Mouse (Mus musculus): ENCODE measurements around the gene Nabp2. TPM values are rescaled to one million over a fixed set of nuclear protein-coding genes. Genes with fewer than 3 reads are reported as not detected.

Nabp2 gene
- polyA plus RNA-seq, 1 experiment = 23.4 TPM

GRCm38 (mm10) chr10:128396716-128397264 lies 14.5 kb downstream of the Nabp2 start:
- H3K4me1 ChIP-seq (ENCODE audit: control insufficient read depth, insufficient read depth, low read length) = no peaks in the 10 kb centered on the region
- H3K4me3 ChIP-seq (replicated peaks; ENCODE audit: extremely low read depth, low read depth, low read length) = no peak overlapping the region
- no peak for DNase-seq
- TF ChIP-seq CTCF (IDR thresholded peaks at IDR 0.05; ENCODE audit: insufficient read depth, low read length) (no peak), POLR2A (IDR thresholded peaks at IDR 0.05; ENCODE audit: borderline replicate concordance, extremely low read depth, low read depth, low read length) (no peak)
- WGBS = 69% methylated on average over 10 of the region's 10 CpGs

GRCm38 (mm10) chr10:128396017-128396673 lies 15.1 kb downstream of the Nabp2 start:
- WGBS = 59% methylated on average over 11 of the region's 11 CpGs
- DNase-seq = no peak
- TF ChIP-seq POLR2A (IDR thresholded peaks at IDR 0.05; ENCODE audit: borderline replicate concordance, extremely low read depth, low read depth, low read length) (no peak), CTCF (IDR thresholded peaks at IDR 0.05; ENCODE audit: insufficient read depth, low read length) (no peak)
- Histone ChIP-seq H3K4me1 (ENCODE audit: control insufficient read depth, insufficient read depth, low read length) (no peaks in the 10 kb centered on the region), H3K4me3 (replicated peaks; ENCODE audit: extremely low read depth, low read depth, low read length) (no peak overlapping the region)

GRCm38 (mm10) chr10:128391850-128392249 lies 19.4 kb downstream of the Nabp2 start:
- H3K4me1 ChIP-seq (ENCODE audit: control insufficient read depth, insufficient read depth, low read length) = no peaks in the 10 kb centered on the region
- DNase-seq = no peak
- TF ChIP-seq POLR2A (IDR thresholded peaks at IDR 0.05; ENCODE audit: borderline replicate concordance, extremely low read depth, low read depth, low read length) (no peak), CTCF (IDR thresholded peaks at IDR 0.05; ENCODE audit: insufficient read depth, low read length) (no peak)
- H3K4me3 ChIP-seq (replicated peaks; ENCODE audit: extremely low read depth, low read depth, low read length) = no peak overlapping the region
- WGBS = 63% methylated on average over 6 of the region's 6 CpGs

- TF ChIP-seq CTCF (IDR thresholded peaks at IDR 0.05; ENCODE audit: insufficient read depth, low read length) (no peak), POLR2A (IDR thresholded peaks at IDR 0.05; ENCODE audit: borderline replicate concordance, extremely low read depth, low read depth, low read length) (no peak)
- Histone ChIP-seq H3K4me1 (ENCODE audit: control insufficient read depth, insufficient read depth, low read length) (no peaks in the 10 kb centered on the region), H3K4me3 (replicated peaks; ENCODE audit: extremely low read depth, low read depth, low read length) (no peak overlapping the region)
- no peak for DNase-seq
- WGBS = 90% methylated on average over 12 of the region's 12 CpGs
Measured at GRCm38 (mm10) chr10:128390366-128390765, 20.9 kb downstream of the Nabp2 start.

- no peak for DNase-seq
- 80% methylated on average over 6 of the region's 6 CpGs for WGBS
- TF ChIP-seq CTCF (IDR thresholded peaks at IDR 0.05; ENCODE audit: insufficient read depth, low read length) (no peak), POLR2A (IDR thresholded peaks at IDR 0.05; ENCODE audit: borderline replicate concordance, extremely low read depth, low read depth, low read length) (no peak)
Measured at GRCm38 (mm10) chr10:128389570-128389969, 21.7 kb downstream of the Nabp2 start.

GRCm38 (mm10) chr10:128388941-128389340 lies 22.4 kb downstream of the Nabp2 start:
- WGBS = 89% methylated on average over 14 of the region's 14 CpGs
- Histone ChIP-seq H3K4me1 (ENCODE audit: control insufficient read depth, insufficient read depth, low read length) (no peaks in the 10 kb centered on the region), H3K4me3 (replicated peaks; ENCODE audit: extremely low read depth, low read depth, low read length) (no peak overlapping the region)
- DNase-seq = no peak
- TF ChIP-seq POLR2A (IDR thresholded peaks at IDR 0.05; ENCODE audit: borderline replicate concordance, extremely low read depth, low read depth, low read length) (no peak), CTCF (IDR thresholded peaks at IDR 0.05; ENCODE audit: insufficient read depth, low read length) (no peak)

More at GRCm38 (mm10) chr10:128389570-128389969, 21.7 kb downstream of the Nabp2 start:
- Histone ChIP-seq H3K4me3 (replicated peaks; ENCODE audit: extremely low read depth, low read depth, low read length) (no peak overlapping the region), H3K4me1 (ENCODE audit: control insufficient read depth, insufficient read depth, low read length) (no peaks in the 10 kb centered on the region)

GRCm38 (mm10) chr10:128385902-128386301 lies 25.4 kb downstream of the Nabp2 start:
- H3K4me3 ChIP-seq (replicated peaks; ENCODE audit: extremely low read depth, low read depth, low read length) = no peak overlapping the region
- no peaks in the 10 kb centered on the region for H3K4me1 ChIP-seq (ENCODE audit: control insufficient read depth, insufficient read depth, low read length)
- no peak for TF ChIP-seq POLR2A (IDR thresholded peaks at IDR 0.05; ENCODE audit: borderline replicate concordance, extremely low read depth, low read depth, low read length)
- TF ChIP-seq CTCF (IDR thresholded peaks at IDR 0.05; ENCODE audit: insufficient read depth, low read length) = no peak
- 93% methylated on average over 7 of the region's 7 CpGs for WGBS
- no peak for DNase-seq

- Histone ChIP-seq H3K4me1 (ENCODE audit: control insufficient read depth, insufficient read depth, low read length) (peaks cover 11% of the 10 kb centered on the region), H3K4me3 (replicated peaks; ENCODE audit: extremely low read depth, low read depth, low read length) (no peak overlapping the region)
- 85% methylated on average over 8 of the region's 8 CpGs for WGBS
- DNase-seq = no peak
- TF ChIP-seq POLR2A (IDR thresholded peaks at IDR 0.05; ENCODE audit: borderline replicate concordance, extremely low read depth, low read depth, low read length) (no peak), CTCF (IDR thresholded peaks at IDR 0.05; ENCODE audit: insufficient read depth, low read length) (no peak)
Measured at GRCm38 (mm10) chr10:128382482-128382881, 28.8 kb downstream of the Nabp2 start.

GRCm38 (mm10) chr10:128380565-128380964 lies 30.7 kb downstream of the Nabp2 start:
- no peak for DNase-seq
- WGBS = 83% methylated on average over 5 of the region's 5 CpGs
- TF ChIP-seq CTCF (IDR thresholded peaks at IDR 0.05; ENCODE audit: insufficient read depth, low read length) (no peak), POLR2A (IDR thresholded peaks at IDR 0.05; ENCODE audit: borderline replicate concordance, extremely low read depth, low read depth, low read length) (no peak)
- Histone ChIP-seq H3K4me1 (ENCODE audit: control insufficient read depth, insufficient read depth, low read length) (peaks cover 15% of the 10 kb centered on the region), H3K4me3 (replicated peaks; ENCODE audit: extremely low read depth, low read depth, low read length) (no peak overlapping the region)

GRCm38 (mm10) chr10:128379260-128379659 lies 32.0 kb downstream of the Nabp2 start:
- Histone ChIP-seq H3K4me1 (ENCODE audit: control insufficient read depth, insufficient read depth, low read length) (peaks cover 15% of the 10 kb centered on the region), H3K4me3 (replicated peaks; ENCODE audit: extremely low read depth, low read depth, low read length) (no peak overlapping the region)
- 90% methylated on average over 7 of the region's 7 CpGs for WGBS
- no peak for DNase-seq
- TF ChIP-seq CTCF (IDR thresholded peaks at IDR 0.05; ENCODE audit: insufficient read depth, low read length) (no peak), POLR2A (IDR thresholded peaks at IDR 0.05; ENCODE audit: borderline replicate concordance, extremely low read depth, low read depth, low read length) (no peak)
